Mouse (Mus musculus) embryonic facial prominence, embryonic 11.5 days (tissue): ENCODE data around the gene Otog. TPM values are rescaled to one million over a fixed set of nuclear protein-coding genes. Genes with fewer than 3 reads are reported as not detected.
A peak's percentile ranks its signal among the peaks of the same experiment; 100 is the strongest.

Experiments
- ATAC-seq: fragments of 200-750 bp; cut with Nextera tagmentation; replicated peaks from 2 replicates; pipeline ENCODE4 v1.8.0; 2017; ENCODE audit warnings: low read depth; ENCODE audit not compliant: insufficient number of reproducible peaks, low FRiP score, low TSS enrichment
- DNase-seq: peaks from one replicate; pipeline ENCODE4 v3.0.0-alpha.2; 2015; ENCODE audit warnings: low spot score
- H3K27ac ChIP-seq: fragments of 300-500 bp; sonication (generic); replicated peaks from 2 replicates; pipeline ENCODE4 v1.5.1; 2014; ENCODE audit warnings: mild to moderate bottlenecking, low read depth, low read length, control low read depth
- H3K27me3 ChIP-seq: fragments of 300-500 bp; sonication (generic); 2 replicates; pipeline ENCODE4 v1.6.1; 2014; ENCODE audit warnings: mild to moderate bottlenecking, low read length, moderate library complexity, mixed read lengths; ENCODE audit not compliant: control insufficient read depth, insufficient read depth
- H3K36me3 ChIP-seq: fragments of 300-500 bp; sonication (generic); replicated peaks from 2 replicates; pipeline ENCODE4 v1.6.1; 2014; ENCODE audit warnings: low read depth, mild to moderate bottlenecking, low read length, moderate library complexity, mixed read lengths; ENCODE audit not compliant: control insufficient read depth, insufficient read depth
- H3K4me1 ChIP-seq: fragments of 300-500 bp; sonication (generic); 2 replicates; pipeline ENCODE4 v1.6.1; 2014; ENCODE audit warnings: low read length, mixed read lengths; ENCODE audit not compliant: control insufficient read depth, insufficient read depth
- H3K4me2 ChIP-seq: fragments of 300-500 bp; sonication (generic); 2 replicates; pipeline ENCODE4 v1.6.1; 2014; ENCODE audit warnings: low read depth, mild to moderate bottlenecking, control low read depth, low read length, moderate library complexity
- H3K4me3 ChIP-seq: fragments of 300-500 bp; sonication (generic); 2 replicates; pipeline ENCODE4 v1.5.1; 2014; ENCODE audit warnings: low read depth, low read length, control low read depth
- H3K9ac ChIP-seq: fragments of 300-500 bp; sonication (generic); replicated peaks from 2 replicates; pipeline ENCODE4 v1.6.1; 2014; ENCODE audit warnings: mild to moderate bottlenecking, control low read depth, low read length
- H3K9me3 ChIP-seq: fragments of 300-500 bp; sonication (generic); replicated peaks from 2 replicates; pipeline ENCODE4 v1.6.1; 2016; ENCODE audit warnings: mild to moderate bottlenecking, low read length, inconsistent platforms, mixed read lengths; ENCODE audit not compliant: control insufficient read depth
- WGBS: fragments of 180-500 bp; shearing (Covaris S2); extraction: QIAGEN DNeasy Blood & Tissue Kit; methylation state at CpG from one replicate; pipeline ENCODE4 v1.1.7; 2014; 5-methylcytosine and 5-hydroxymethylcytosine counted together
- polyA plus RNA-seq: library from polyadenylated mRNA; unstranded; fragments of >200 nt; fragmentation: Nextera tagmentation; extraction: Ambion mirVana; gene quantifications from 2 replicates; pipeline ENCODE4 v1.2.1, GENCODE M21; 2014

The Otog gene
- polyA plus RNA-seq, 1 experiment from 2014 or later = 0.21 TPM

DNA sequence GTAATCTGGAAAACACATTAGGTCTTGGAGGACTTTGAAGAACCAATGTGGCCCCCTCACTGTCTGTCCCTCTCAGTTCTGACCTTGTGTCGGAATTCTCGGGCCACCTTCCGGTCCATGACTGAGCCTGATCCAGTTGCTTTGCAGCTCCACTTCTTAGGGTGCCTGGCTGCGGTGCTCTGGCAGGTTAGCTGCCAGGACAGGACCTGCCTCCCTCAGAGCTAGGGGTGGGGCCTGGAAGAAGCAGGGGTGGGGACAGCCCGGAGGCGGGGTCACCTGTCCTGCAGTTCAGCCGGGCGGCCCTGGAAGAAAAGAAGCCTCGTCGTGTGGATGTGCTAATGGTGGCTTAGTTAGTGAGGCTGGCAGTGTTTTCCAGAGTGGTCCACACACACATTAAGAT is 2.4 kb upstream of the Otog start, which contains the start of gene Ush1c:
TSS of gene Ush1c (minus strand) at position 158 of the 400 bp plus-strand sequence.
- no peak for ATAC-seq

DNA sequence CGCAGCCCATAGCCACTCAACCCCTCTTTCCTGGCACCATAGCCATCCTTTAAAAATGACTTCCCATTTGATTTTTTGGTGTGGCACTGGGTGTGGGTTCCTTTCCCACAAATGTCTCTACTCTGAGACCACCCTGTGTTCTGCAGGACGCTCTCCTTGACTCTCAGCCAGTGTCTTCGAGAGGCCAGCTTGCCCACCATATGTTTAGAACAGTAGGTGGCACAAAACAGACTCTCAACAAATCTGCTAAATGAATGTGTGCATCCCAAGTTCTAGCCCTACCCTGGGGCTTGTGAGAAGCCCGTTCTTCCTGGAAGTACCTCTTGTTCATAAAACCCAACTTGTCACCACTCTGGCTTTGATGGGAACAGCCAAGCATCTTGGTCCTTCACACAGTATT is 696 bp upstream of the Otog start:
- Histone ChIP-seq H3K36me3 (no peaks in the 10 kb centered on the region), H3K27me3 (no peaks in the 10 kb centered on the region), H3K4me3 (no peak overlapping the region), H3K4me1 (peaks cover 2% of the 10 kb centered on the region; the same call in 1 of the 2 replicates), H3K4me2 (no peak overlapping the region), H3K27ac (no peak overlapping the region), H3K9me3 (no peaks in the 10 kb centered on the region), H3K9ac (no peak overlapping the region)
- DNase-seq (no peak), ATAC-seq (no peak)
- WGBS = 88% methylated on average over 4 of the region's 4 CpGs

More for the DNA sequence above, 2.4 kb upstream of the Otog start, which contains the start of gene Ush1c:
- no peak within 1 kb of the TSS; the same call in 1 of the 2 replicates for H3K27ac ChIP-seq
- H3K9me3 ChIP-seq = no peaks in the 10 kb centered on the region
- H3K9ac ChIP-seq = no peak within 1 kb of the TSS
- H3K4me1 ChIP-seq = peaks cover 2% of the 10 kb centered on the region; the same call in 1 of the 2 replicates
- H3K4me2 ChIP-seq = no peak within 1 kb of the TSS
- peak; percentile 26 for DNase-seq
- no peak within 1 kb of the TSS for H3K4me3 ChIP-seq
- H3K27me3 ChIP-seq = no peaks in the 10 kb centered on the region
- H3K36me3 ChIP-seq = no peaks in the 10 kb centered on the region
- 14% methylated on average over 10 of the region's 10 CpGs for WGBS

DNA sequence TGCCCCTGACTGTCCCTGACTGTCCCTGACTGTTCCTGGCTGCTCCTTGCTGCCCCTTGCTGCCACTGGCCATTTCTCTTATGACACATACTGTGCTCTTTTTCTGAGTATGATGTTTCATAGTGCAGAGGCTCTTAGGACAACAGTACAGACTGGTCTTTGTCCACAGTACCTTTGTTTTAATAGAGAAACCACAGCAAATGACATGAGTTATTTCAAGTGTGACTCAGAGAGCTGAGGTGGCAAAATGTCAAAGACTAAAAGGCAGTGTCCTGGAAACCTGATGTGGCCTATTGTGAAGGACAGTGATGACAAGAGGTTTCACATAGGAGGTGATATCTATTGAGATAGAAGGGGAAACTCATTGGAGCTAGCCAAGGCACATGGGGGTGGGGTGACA is 6.1 kb downstream of the Otog start:
- ATAC-seq (no peak), DNase-seq (no peak)
- Histone ChIP-seq H3K4me1 (no peaks in the 10 kb centered on the region), H3K27ac (no peak overlapping the region), H3K9ac (no peak overlapping the region), H3K4me3 (no peak overlapping the region), H3K36me3 (no peaks in the 10 kb centered on the region), H3K9me3 (no peaks in the 10 kb centered on the region), H3K27me3 (no peaks in the 10 kb centered on the region), H3K4me2 (no peak overlapping the region)

DNA sequence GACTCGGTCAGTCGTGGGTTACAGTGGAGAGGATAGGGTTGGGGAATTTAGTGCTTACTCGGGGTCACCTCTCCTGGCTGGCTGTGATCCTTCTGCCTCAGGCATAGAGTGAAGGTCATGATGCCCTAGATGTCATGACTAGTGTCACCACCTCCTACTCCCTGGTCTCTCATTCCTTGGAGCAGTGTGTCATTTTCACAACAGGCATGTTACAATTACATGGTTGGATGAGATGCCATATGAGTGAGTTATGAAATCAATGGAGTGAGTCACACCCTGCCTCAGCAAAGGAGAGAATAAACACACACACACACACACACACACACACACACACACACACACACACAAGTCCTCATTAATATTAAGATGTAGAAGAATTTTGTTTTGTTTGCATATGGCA is 6.8 kb downstream of the Otog start:
- Histone ChIP-seq H3K9me3 (no peaks in the 10 kb centered on the region), H3K4me2 (no peak overlapping the region)
- WGBS = 95% methylated on average over 3 of the region's 3 CpGs

DNA sequence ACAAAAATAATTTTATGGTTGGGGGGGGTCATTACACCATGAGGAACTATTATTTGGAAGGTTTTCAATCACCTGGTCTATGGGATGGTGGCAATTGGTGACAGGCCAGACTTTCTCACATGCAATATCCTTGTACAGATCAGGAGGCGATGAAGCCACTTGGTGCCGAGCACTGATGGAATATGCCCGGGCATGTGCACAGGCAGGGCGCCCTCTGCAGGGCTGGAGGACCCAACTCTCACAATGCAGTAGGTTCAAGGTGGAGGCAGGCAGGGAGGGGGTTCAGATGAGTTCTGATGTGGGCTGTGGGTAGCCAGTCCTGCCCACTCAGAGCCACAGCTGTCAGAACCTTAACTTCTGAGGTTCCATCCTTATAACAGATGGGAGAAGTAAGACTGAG is 11.1 kb downstream of the Otog start:
- Histone ChIP-seq H3K9me3 (no peaks in the 10 kb centered on the region), H3K4me2 (no peak overlapping the region), H3K4me1 (no peaks in the 10 kb centered on the region; the same call in 1 of the 2 replicates), H3K9ac (no peak overlapping the region), H3K27me3 (no peaks in the 10 kb centered on the region), H3K27ac (no peak overlapping the region), H3K36me3 (no peaks in the 10 kb centered on the region), H3K4me3 (no peak overlapping the region)
- WGBS = 76% methylated on average over 4 of the region's 4 CpGs
- no peak for DNase-seq
- no peak for ATAC-seq

More for the DNA sequence above, 6.8 kb downstream of the Otog start:
- no peak for DNase-seq
- no peaks in the 10 kb centered on the region for H3K4me1 ChIP-seq
- ATAC-seq = no peak
- H3K27me3 ChIP-seq = no peaks in the 10 kb centered on the region
- H3K27ac ChIP-seq = no peak overlapping the region
- no peak overlapping the region for H3K4me3 ChIP-seq
- H3K36me3 ChIP-seq = no peaks in the 10 kb centered on the region
- no peak overlapping the region for H3K9ac ChIP-seq

DNA sequence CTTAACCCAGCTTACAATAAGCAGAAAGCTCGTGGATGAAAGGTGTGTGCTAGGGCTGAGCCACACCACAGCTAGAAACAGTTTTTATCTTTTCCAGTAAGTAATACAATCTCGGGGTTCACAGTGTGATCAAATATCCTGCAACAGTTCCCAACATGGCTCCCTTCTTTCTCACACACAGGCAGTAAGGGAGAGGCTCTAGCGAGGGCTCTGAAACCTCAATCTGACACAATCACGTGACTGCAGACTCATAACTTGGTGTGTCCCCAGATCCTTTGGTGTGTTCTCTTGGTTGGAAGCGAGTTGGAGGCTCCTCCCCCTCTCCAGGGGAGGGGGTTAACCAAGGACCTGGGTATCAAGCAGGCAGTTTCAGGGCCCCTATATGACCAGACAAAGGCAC is 35.4 kb downstream of the Otog start:
- ATAC-seq = no peak
- 57% methylated on average over 5 of the region's 5 CpGs for WGBS
- Histone ChIP-seq H3K9me3 (no peaks in the 10 kb centered on the region), H3K4me3 (no peak overlapping the region), H3K27me3 (no peaks in the 10 kb centered on the region), H3K36me3 (no peaks in the 10 kb centered on the region), H3K4me2 (no peak overlapping the region), H3K27ac (no peak overlapping the region), H3K9ac (no peak overlapping the region), H3K4me1 (no peaks in the 10 kb centered on the region)
- DNase-seq = no peak

DNA sequence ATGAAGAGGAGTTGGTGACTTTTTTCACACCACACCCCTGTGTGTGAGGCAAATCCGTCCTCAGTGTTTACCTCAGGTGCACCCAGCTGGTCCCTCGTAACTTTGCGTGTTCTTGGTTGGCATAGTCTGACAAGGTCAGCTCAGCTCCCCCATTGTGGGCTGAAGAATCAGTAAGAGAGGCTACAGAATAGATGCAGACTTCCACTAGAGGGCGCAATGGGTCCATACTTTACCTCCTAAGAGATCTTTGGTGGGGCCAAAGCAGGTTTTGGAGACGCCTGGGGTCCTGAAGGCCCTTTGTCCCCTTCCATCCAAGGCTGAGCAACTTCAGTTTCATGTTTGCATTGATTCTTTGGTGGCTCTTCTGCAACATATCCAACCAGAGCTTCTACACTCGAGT is 39.2 kb downstream of the Otog start:
- Histone ChIP-seq H3K27me3 (no peaks in the 10 kb centered on the region), H3K27ac (no peak overlapping the region), H3K4me3 (no peak overlapping the region), H3K4me2 (no peak overlapping the region), H3K9me3 (no peaks in the 10 kb centered on the region), H3K36me3 (no peaks in the 10 kb centered on the region), H3K4me1 (no peaks in the 10 kb centered on the region), H3K9ac (no peak overlapping the region)
- WGBS = 18% methylated on average over 6 of the region's 6 CpGs
- DNase-seq = peak; percentile 86
- ATAC-seq = no peak

DNA sequence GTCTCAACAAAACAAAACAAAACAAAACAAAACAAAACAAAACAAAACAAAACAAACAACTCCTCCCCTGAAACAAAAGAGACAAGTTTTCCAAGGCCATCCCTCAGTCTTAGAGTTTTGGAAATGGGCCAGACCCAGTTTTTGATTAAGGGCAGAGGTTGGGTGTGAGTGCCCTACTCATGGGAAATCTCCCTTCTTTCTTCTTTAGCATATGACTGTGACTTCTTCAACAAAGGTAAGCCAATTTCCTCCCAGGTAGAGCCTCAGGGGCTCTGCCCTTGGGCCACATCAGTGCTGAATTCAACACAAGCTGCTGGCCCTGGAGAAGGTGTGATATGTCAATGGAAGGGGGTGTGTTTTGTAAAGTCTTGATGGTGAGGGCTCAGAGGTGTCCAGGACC is 40.1 kb downstream of the Otog start:
- ATAC-seq (no peak), DNase-seq (no peak)
- H3K9ac ChIP-seq = no peak overlapping the region
- H3K27me3 ChIP-seq = no peaks in the 10 kb centered on the region
- no peak overlapping the region for H3K4me3 ChIP-seq
- no peaks in the 10 kb centered on the region for H3K4me1 ChIP-seq
- H3K27ac ChIP-seq = no peak overlapping the region
- H3K36me3 ChIP-seq = no peaks in the 10 kb centered on the region
- H3K4me2 ChIP-seq = no peak overlapping the region
- H3K9me3 ChIP-seq = no peaks in the 10 kb centered on the region
